Mouse (Mus musculus) thymus, adult 18-20 months (tissue): ENCODE data around the gene Tmem245.
A peak's percentile ranks its signal among the peaks of the same experiment; 100 is the strongest.

Experiments
- DNase-seq, 2 experiments: peaks; one replicate each; pipeline ENCODE4 v3.0.0; 2022; ENCODE audit warnings: mixed read lengths in 2 of 2

Tmem245 gene

GRCm38 (mm10) chr4:56946641-56947640, at the start of gene Tmem245:
Gene Tmem245, minus strand, starts transcription at chr4:56947437.
- peak; percentile 86 to 90 for DNase-seq

- peak; percentile 14 to 22 for DNase-seq
Observed at GRCm38 (mm10) chr4:56993331-56993730, 46.1 kb upstream of the Tmem245 start.

GRCm38 (mm10) chr4:56991951-56992350, 44.7 kb upstream of the Tmem245 start:
- DNase-seq: no peak

DNA sequence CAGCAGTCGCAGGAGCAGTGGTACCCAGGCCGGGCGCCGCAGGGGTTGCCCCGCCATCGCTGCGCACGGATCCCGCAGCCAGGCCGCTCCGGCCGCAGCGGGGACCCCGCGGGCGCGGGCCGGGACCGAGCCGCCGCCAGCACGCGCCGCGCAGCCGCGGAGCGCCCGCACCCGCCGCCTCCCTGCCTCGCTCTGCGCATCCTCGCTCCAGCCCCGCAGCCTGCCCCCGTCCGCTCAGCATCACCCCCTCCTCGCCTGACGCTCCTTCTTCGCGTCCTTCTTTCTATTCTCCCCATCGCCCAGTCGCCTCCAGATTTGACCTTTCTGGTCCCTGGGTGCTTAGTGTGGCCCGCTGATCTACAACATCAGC, 43.0 kb upstream of the Tmem245 start, which contains the start of gene Frrs1l:
TSS of gene Frrs1l (minus strand) at position 177 of the 370 bp plus-strand sequence.
- no peak for DNase-seq

DNA sequence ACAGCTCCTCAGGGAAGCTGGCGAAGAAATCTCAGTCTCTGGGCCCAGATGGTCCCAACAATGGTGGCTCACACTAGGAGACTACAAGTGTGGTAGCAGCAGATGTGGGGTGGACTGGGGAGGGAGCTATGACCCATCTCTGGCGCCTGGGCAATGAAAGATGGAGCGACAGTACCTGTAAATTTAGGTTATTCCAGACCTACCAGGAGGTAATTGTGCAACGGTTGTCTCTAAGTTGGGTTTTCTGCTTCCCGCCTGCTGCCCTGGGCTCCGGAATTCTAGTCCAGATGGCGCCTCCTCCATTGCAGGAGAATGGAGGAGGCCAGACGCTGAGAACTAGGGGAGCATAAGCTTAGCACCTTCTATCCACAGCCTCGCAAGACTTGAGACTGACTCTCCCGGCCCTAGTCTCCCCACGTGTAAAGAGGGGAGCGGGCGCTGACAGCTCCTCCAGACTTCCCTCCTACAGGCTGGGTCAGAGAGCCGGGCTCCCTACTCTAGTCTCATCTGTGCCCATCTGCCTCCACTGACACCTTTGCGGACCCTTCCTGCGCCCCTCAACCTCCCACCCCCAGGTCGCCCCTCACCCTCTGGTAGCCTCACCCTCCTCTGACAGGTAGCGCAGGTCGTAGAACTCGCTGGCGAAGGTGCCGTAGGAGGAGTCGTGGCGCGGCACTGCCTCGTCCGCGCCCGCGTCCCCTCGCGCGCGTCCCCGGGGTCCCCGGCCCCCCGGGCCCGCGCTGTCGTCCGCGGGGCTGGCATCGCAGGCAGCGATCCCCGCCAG, 42.4 kb upstream of the Tmem245 start:
- DNase-seq: no peak

DNA sequence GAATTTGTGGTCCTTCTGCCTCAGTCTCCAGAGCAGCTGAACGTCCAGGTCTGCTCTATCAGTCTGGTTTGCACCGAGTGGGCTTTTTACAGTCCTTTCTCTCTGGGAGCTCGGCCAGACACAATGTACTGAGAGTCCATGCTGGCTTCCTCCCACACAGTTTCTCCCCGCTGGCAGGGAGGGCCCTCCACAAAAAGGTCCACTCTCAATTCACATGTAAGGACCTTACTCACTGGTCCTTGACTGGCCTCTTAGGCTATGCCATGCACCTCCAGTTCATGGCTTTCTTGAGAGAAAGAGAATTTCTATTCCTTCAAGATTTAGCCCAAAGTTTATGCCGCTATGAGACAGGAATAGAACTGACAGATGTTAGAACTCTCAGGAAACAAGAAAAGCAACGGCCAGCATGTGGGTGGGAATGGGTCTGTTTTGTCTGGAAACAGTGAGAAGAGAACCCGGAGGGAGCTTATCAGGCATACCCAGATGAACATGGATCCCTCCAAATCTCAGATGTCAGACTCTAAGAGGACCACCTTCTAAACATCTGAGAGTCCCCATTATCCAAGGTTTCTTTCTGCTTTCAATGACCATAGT, 18.4 kb upstream of the Tmem245 start:
- DNase-seq: no peak

DNA sequence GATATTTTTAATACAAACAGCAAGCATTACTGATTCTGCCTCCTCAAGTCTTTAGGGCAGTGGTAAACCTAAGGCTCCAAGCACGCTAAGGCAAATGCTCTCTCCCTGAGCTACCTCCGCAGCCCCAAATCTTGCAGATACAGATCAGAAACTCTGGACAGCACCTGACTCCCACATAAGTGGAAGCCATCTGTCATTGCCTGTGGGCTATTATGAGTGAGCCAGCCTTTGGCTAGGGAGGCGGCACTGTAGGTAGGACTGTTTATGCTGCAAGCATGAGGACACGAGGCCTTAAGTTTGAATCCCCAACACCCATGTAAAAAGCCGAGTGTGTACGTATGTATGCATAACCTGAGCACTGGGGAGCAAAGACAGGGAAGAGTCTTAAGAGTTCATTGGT, 16.4 kb upstream of the Tmem245 start:
- DNase-seq: no peak

DNA sequence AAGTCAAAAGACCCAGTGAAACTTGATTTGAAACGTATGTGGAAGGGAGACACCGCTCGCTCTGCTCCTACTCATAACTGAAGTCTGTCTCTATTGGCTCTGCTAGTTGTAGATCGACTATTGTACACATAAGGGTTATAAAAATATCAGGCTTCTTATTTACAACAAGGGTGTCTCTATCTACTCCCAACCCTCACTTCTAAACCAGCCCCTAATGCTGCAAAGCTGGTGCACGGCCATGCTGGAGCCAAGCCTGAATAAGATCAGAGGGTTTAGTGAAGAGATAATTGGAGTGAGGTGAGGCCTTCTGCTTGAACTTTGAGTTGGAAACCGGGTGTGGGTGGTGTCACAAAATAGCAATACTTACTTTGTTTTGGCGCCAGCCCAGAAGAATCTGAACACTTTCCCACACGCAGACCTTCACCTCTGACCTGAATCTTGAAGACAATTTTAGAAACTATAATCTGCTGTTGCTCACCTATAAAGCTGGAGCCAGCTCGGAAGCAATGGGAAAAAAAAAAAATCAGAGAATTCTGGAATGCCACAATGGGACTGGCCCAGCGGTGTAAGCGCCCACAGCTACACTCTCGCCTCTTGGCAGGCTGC, 14.2 kb upstream of the Tmem245 start:
- no peak for DNase-seq

GRCm38 (mm10) chr4:56957518-56957917, 10.3 kb upstream of the Tmem245 start:
- DNase-seq: no peak

DNA sequence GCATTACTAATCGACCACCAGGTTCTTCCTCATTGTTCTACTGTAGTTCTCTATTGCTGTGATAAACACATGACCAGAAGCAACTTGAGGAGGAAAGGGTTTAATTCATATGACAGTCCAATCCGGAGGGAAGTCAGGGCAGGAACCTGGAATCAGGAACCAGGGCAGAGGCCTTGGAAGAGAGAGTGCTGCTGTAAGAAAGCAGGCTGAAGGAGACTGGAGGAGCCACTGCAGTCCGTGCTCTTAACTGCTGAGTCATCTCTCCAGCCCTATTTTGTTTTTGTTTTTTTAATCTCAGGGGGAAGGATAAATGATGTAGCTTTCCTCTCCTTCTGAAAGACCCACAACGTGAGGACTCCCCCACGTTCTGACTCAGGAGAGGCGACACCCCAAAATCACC, 6.0 kb upstream of the Tmem245 start:
- DNase-seq: no peak

- DNase-seq: no peak
Observed at GRCm38 (mm10) chr4:56951701-56952100, 4.5 kb upstream of the Tmem245 start.

DNA sequence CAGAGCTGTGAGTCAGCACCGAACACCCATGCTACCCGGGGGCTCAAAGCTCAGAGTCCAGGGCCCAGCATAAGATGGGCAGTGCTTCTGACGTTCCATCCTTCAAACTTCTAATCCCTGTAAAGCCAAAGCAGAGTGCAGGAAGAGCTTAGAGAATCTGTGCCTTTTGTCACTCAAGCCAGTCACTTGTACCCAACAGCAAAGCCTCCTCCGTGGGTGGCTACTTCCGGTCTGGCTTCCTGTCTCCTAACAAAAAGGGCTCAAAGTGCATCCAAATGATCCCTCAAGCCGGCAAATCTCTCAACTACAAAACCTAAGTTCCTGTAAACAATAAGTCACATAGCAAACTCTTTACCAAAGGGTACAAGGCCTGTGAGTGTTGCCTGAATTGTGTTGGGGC, 2.3 kb upstream of the Tmem245 start:
- no peak for DNase-seq

- no peak for DNase-seq
Observed at GRCm38 (mm10) chr4:56946180-56946579, 1.1 kb downstream of the Tmem245 start.

DNA sequence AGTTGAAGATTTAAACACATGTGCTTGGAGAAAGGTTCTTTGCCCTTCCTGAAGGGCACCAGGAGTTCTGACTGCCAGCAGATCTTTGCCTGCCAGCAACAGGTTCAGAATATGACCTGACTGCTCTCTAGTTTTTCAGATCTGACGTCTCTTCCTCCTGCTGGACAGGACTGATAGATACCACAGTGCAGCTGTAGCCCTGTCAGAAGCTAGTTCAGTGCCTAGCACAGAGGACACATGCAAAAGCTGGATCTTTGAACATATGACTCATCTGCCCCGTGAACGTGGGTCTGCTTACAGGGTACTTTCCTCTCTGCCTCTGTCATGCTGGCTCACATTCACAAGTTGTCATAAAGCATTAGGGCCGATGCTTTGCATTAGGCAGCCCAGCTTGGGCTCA, 3.0 kb downstream of the Tmem245 start:
- DNase-seq: no peak

DNA sequence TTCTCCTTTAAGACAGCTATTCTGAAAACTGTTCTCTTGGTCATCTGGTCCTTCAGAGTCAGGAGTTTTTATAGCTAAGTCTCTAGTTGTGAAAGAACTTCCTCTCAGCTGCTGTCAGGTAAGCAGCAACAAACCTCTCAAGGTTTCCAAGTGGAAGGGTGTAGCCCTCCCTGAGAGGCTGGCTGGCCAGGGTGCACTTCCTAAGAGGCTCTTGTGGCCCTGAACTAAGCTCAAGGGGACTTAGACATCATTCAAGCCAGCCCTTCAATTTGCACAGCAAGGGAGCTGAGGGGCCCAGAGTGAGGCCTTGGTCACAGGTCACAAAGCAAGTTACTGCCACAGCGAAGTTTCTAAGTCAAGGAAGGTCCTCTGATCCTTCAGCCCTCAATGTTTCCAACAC, 4.0 kb downstream of the Tmem245 start:
- DNase-seq: no peak

- DNase-seq: no peak
Observed at GRCm38 (mm10) chr4:56942567-56942966, 4.7 kb downstream of the Tmem245 start.

GRCm38 (mm10) chr4:56941481-56941880, 5.8 kb downstream of the Tmem245 start:
- no peak for DNase-seq

DNA sequence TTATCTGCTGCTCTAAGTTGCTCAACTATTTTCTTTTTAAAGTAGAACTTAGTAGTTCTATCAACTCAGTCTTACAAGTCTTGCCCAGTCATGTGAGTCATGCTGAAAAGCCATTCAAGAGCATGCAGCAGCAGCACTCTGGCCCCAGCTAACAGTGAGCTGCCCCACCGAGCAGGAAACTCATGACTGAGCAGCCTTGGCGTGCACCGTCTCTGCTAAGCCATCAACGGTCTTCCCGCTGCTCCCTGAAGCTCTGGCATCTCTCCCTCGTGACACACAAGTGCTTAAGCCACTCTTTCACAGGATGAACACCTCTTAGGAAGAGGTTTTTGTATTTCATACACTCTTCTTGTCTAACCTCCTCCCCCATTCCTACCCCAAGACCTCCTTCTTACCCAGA, 10.1 kb downstream of the Tmem245 start:
- DNase-seq: no peak

DNA sequence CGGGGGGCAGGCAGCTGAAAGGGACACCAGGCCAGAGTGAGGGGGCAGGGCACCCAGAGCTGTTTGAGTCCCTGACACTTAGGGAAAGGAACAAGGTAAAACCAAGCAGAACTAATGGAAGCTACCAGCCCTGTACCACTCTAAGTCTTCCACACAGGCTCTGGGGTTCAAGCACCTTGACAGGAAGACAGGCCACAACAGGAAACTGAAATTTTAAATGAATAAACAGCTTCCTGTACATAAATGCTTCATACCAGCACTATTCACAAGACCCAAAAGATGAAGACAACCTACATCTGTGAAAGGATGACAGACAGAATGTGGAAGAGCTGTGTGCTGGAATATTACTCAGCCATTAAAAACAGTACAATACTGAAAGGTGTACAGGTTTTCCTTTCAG, 11.9 kb downstream of the Tmem245 start:
- no peak for DNase-seq

DNA sequence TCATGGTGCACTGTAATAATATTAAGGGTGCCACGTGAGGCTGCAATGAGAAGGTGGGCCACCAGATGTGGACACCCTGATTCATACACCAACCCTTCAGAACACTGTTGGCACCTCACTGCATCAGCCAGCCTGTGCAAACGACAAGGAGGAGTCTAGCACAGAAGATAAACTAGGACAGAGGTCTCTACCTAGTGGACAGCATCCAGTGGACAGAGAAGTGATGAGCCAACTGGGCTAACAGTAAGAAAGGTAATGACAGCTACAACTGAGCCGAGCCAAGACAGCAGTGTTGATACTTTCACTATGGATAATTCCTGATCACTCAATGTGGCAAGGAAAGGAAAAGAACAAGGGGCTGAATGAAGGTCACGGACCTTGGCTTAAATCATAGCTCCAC, 14.1 kb downstream of the Tmem245 start:
- DNase-seq: no peak

DNA sequence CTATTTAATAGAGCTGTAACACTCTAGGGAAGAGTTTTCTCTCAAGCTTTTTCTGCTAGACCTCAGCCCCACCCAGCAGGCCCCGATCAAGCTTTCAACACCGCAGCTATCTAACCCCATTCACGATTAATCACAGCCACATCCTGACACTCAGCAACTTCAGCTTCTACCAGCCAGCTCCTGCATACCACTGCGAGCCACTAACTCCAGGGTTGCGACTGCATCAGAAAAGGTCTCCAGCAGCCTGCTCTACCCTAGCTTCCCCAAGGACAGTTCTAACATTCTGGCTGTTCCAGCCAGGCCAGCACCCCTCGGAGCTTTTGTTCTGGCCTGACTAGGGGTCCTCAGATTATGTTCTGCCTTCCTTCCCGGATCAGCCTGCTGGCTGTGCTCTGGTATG, 15.1 kb downstream of the Tmem245 start:
- no peak for DNase-seq

GRCm38 (mm10) chr4:56930312-56930711, 16.9 kb downstream of the Tmem245 start:
- DNase-seq: no peak

GRCm38 (mm10) chr4:56926971-56927370, 20.3 kb downstream of the Tmem245 start:
- no peak for DNase-seq
